Comparison of ENCODE assay signal across 8 mouse cellular contexts in genomic region chr3:79161834-79162401, GRCm38 (mm10).
A peak's percentile ranks its signal among the peaks of the same experiment; 100 is the strongest.
DNase-seq lines count a peak whose midpoint lies in the region; ATAC-seq lines count a peak whose summit lies in the region.

No protein-coding gene starts in this region.

- no peak for DNase-seq in heart, embryonic 10.5 days (ENCODE audit: low spot score)
- no peak for DNase-seq in heart, adult 8-10 months (ENCODE audit: low spot score)
- DNase-seq in brain, adult 2 months (ENCODE audit: low read depth, low spot score), result peak; percentile 59
- no peak for DNase-seq in spleen, adult 18-20 months
- DNase-seq in T-cell, adult 2 months (ENCODE audit: low spot score), result no peak
- DNase-seq in adipocyte (ENCODE audit: low spot score), result no peak

- peak; percentile 78; the same call in 1 of the 2 replicates for ATAC-seq in heart, embryonic 14.5 days (ENCODE audit: insufficient number of reproducible peaks, insufficient read depth, low FRiP score, low read depth)
- 0 out of 2 replicates have a peak, but pooled peaks have one; percentile 12 for ATAC-seq in megakaryocyte, adult 5-6 weeks (ENCODE audit: poor library complexity, severe bottlenecking)

- no peaks in the 10 kb centered on the region for H3K27me3 ChIP-seq in heart, embryonic 10.5 days (ENCODE audit: insufficient read depth, poor library complexity, severe bottlenecking)
- no peaks in the 10 kb centered on the region for H3K27me3 ChIP-seq in heart, embryonic 14.5 days (ENCODE audit: control insufficient read depth, insufficient read depth, low read length)

- no peaks in the 10 kb centered on the region for H3K9me3 ChIP-seq in heart, embryonic 10.5 days
- H3K9me3 ChIP-seq in heart, embryonic 14.5 days (ENCODE audit: control insufficient read depth, low read length), result no peaks in the 10 kb centered on the region

- H3K4me3 ChIP-seq in heart, embryonic 10.5 days, result peak overlapping the region; percentile 24; the same call in 1 of the 2 replicates
- H3K4me3 ChIP-seq in heart, embryonic 14.5 days (ENCODE audit: control insufficient read depth in 1 of 2, insufficient read depth in 1 of 2, low read depth in 1 of 2, low read length in 2 of 2), result peak overlapping the region in 1 of 2 experiments; percentile 26; a peak in 2 of 4 replicates

- H3K9ac ChIP-seq in heart, embryonic 14.5 days (ENCODE audit: low read length), result peak overlapping the region; percentile 64

- H3K4me2 ChIP-seq in heart, embryonic 14.5 days (ENCODE audit: low read length), result peak overlapping the region; percentile 61

- no peaks in the 10 kb centered on the region for H3K36me3 ChIP-seq in heart, embryonic 10.5 days
- 0 out of 2 replicates have a peak, but pooled peaks cover 3% of the 10 kb centered on the region for H3K36me3 ChIP-seq in heart, embryonic 14.5 days (ENCODE audit: control insufficient read depth, insufficient read depth, low read length)

- peak overlapping the region; percentile 79 for H3K27ac ChIP-seq in heart, embryonic 10.5 days
- peak overlapping the region; percentile 91 to 94 for H3K27ac ChIP-seq in heart, embryonic 14.5 days (replicated peaks in 1 of 2; ENCODE audit: control insufficient read depth in 1 of 2, insufficient read depth in 1 of 2, low read depth in 2 of 2, low read length in 2 of 2)

- peaks cover 37% of the 10 kb centered on the region for H3K4me1 ChIP-seq in heart, embryonic 10.5 days
- peaks cover 11 to 33% of the 10 kb centered on the region in 2 experiments for H3K4me1 ChIP-seq in heart, embryonic 14.5 days (ENCODE audit: control insufficient read depth in 2 of 2, insufficient read depth in 2 of 2, low read length in 2 of 2)

- WGBS in heart, embryonic 10.5 days, result 32% methylated on average over 6 of the region's 6 CpGs
- 7% methylated on average over 6 of the region's 6 CpGs for WGBS in heart, embryonic 14.5 days
